Mouse (Mus musculus) layer of hippocampus, adult 18-20 months (tissue): ENCODE measurements around the gene Obox8. TPM values are rescaled to one million over a fixed set of nuclear protein-coding genes. Genes with fewer than 3 reads are reported as not detected.

Experiments used
- DNase-seq, 2 experiments: peaks; one replicate each; pipeline ENCODE4 v3.0.0; 2022; ENCODE audit warnings: low spot score in 2 of 2
- long read RNA-seq: library from polyadenylated mRNA; stranded (forward); transcript quantifications from one replicate; pipeline ENCODE4 v2.0.0, GENCODE M21; 2021
- total RNA-seq, 2 experiments: library from RNA; stranded (reverse); gene quantifications; 2 replicates each; pipeline ENCODE4 v1.2.3; 2021

Obox8 gene
- not detected for total RNA-seq
- long read RNA-seq: 0 reads

DNA sequence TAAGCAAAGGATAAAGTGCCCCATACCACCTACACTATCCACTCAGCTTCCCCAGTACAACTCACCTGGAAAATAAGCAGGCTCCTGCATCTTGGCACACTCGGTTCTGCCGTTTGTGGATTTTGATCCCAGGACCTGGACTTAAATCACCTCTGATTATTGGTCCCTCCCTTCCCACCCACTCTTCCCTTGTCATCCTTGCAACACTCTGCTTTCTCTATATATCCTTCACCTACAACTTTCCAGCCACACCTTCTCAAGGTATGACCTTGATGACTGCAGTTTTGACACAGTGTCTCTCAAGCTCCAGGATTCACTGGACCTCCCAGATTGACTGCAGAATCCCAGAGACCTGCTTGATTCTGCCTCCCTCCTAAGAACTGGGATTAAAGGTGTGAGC is at the start of gene Obox8:
TSS of gene Obox8 (minus strand) at position 101 of the 400 bp plus-strand sequence.
- no peak for DNase-seq

- DNase-seq: peak in 1 of 2 experiments; percentile 4
Observed at GRCm38 (mm10) chr7:14317209-14317608, 16.1 kb downstream of the Obox8 start.

- no peak for DNase-seq
Observed at GRCm38 (mm10) chr7:14308671-14309070, 24.7 kb downstream of the Obox8 start.

- DNase-seq: no peak
Observed at GRCm38 (mm10) chr7:14307571-14307970, 25.8 kb downstream of the Obox8 start.

Other genes starting within 250 kb of the Obox8 start
- not detected for gene Sult2a3, start 210.5 kb downstream of the Obox8 start, total RNA-seq
- not detected for gene Sult2a6, start 78.7 kb downstream of the Obox8 start, total RNA-seq
- gene Sult2a8, start 113.2 kb upstream of the Obox8 start, total RNA-seq: not detected
- gene Sult2a7, start 160.7 kb upstream of the Obox8 start, total RNA-seq: not detected
- under 1 TPM in 1 of 2 experiments, not detected in 1; 0.05 TPM for gene Vmn1r90, start 229.9 kb upstream of the Obox8 start, total RNA-seq